Mouse (Mus musculus): Measurements from ENCODE around the gene Rbm48. TPM values are rescaled to one million over a fixed set of nuclear protein-coding genes. Genes with fewer than 3 reads are reported as not detected.

The Rbm48 gene
- polyA plus RNA-seq, 1 experiment, result 4.8 TPM

GRCm38 (mm10) chr5:3544480-3544769 lies 52.0 kb downstream of the Rbm48 start:
- WGBS, result 7% methylated on average over 7 of the region's 7 CpGs
- Histone ChIP-seq H3K27ac (ENCODE audit: control insufficient read depth, insufficient read depth, low read depth, low read length, poor library complexity) (no peak overlapping the region), H3K4me1 (ENCODE audit: control insufficient read depth, insufficient read depth, low read length) (peaks cover 1% of the 10 kb centered on the region), H3K4me3 (replicated peaks; ENCODE audit: control insufficient read depth, low read depth, low read length) (peak overlapping the region; percentile 68)
- TF ChIP-seq POLR2A (IDR thresholded peaks at IDR 0.05; ENCODE audit: borderline replicate concordance, control insufficient read depth, low read depth, low read length), result no peak

GRCm38 (mm10) chr5:3543629-3544479 lies 52.5 kb downstream of the Rbm48 start, which contains the start of gene Fam133b:
Gene Fam133b, plus strand, starts transcription at chr5:3543833.
- Histone ChIP-seq H3K27ac (ENCODE audit: control insufficient read depth, insufficient read depth, low read depth, low read length, poor library complexity) (peak within 1 kb of the TSS; percentile 94), H3K4me3 (replicated peaks; ENCODE audit: control insufficient read depth, low read depth, low read length) (peak within 1 kb of the TSS; percentile 68), H3K4me1 (ENCODE audit: control insufficient read depth, insufficient read depth, low read length) (peaks cover 1% of the 10 kb centered on the region)
- TF ChIP-seq POLR2A (IDR thresholded peaks at IDR 0.05; ENCODE audit: borderline replicate concordance, control insufficient read depth, low read depth, low read length), result peak; percentile 71; the same call in 1 of the 2 replicates
- peak; percentile 87 for TF ChIP-seq CTCF (IDR thresholded peaks at IDR 0.05; ENCODE audit: control insufficient read depth, insufficient read depth, low read length)
- under 1% methylated on average over 80 of the region's 80 CpGs for WGBS

- TF ChIP-seq CTCF (IDR thresholded peaks at IDR 0.05; ENCODE audit: control insufficient read depth, insufficient read depth, low read length), result no peak
- TF ChIP-seq POLR2A (IDR thresholded peaks at IDR 0.05; ENCODE audit: borderline replicate concordance, control insufficient read depth, low read depth, low read length), result no peak
- peaks cover 1% of the 10 kb centered on the region for H3K4me1 ChIP-seq (ENCODE audit: control insufficient read depth, insufficient read depth, low read length)
- no peak overlapping the region for H3K4me3 ChIP-seq (replicated peaks; ENCODE audit: control insufficient read depth, low read depth, low read length)
- no peak overlapping the region for H3K27ac ChIP-seq (ENCODE audit: control insufficient read depth, insufficient read depth, low read depth, low read length, poor library complexity)
- WGBS, result 86% methylated on average over 6 of the region's 6 CpGs
Measured at GRCm38 (mm10) chr5:3541871-3542270, 54.5 kb downstream of the Rbm48 start.

- 62% methylated on average over 11 of the region's 11 CpGs for WGBS
- Histone ChIP-seq H3K4me1 (ENCODE audit: control insufficient read depth, insufficient read depth, low read length) (peaks cover 1% of the 10 kb centered on the region), H3K27ac (ENCODE audit: control insufficient read depth, insufficient read depth, low read depth, low read length, poor library complexity) (no peak overlapping the region), H3K4me3 (replicated peaks; ENCODE audit: control insufficient read depth, low read depth, low read length) (no peak overlapping the region)
- TF ChIP-seq CTCF (IDR thresholded peaks at IDR 0.05; ENCODE audit: control insufficient read depth, insufficient read depth, low read length) (no peak), POLR2A (IDR thresholded peaks at IDR 0.05; ENCODE audit: borderline replicate concordance, control insufficient read depth, low read depth, low read length) (no peak)
Measured at GRCm38 (mm10) chr5:3538505-3539472, 57.6 kb downstream of the Rbm48 start.

GRCm38 (mm10) chr5:3536592-3537212 lies 59.7 kb downstream of the Rbm48 start:
- no peaks in the 10 kb centered on the region for H3K4me1 ChIP-seq (ENCODE audit: control insufficient read depth, insufficient read depth, low read length)
- 81% methylated on average over 3 of the region's 3 CpGs for WGBS
- TF ChIP-seq CTCF (IDR thresholded peaks at IDR 0.05; ENCODE audit: control insufficient read depth, insufficient read depth, low read length) (no peak), POLR2A (IDR thresholded peaks at IDR 0.05; ENCODE audit: borderline replicate concordance, control insufficient read depth, low read depth, low read length) (no peak)
- H3K4me3 ChIP-seq (replicated peaks; ENCODE audit: control insufficient read depth, low read depth, low read length), result no peak overlapping the region
- H3K27ac ChIP-seq (ENCODE audit: control insufficient read depth, insufficient read depth, low read depth, low read length, poor library complexity), result no peak overlapping the region

Other genes starting within 250 kb of the Rbm48 start
- gene Fam133b, start 52.8 kb downstream of the Rbm48 start, polyA plus RNA-seq (2011; ENCODE audit: insufficient read depth, insufficient read length, low replicate concordance, missing spikeins), result 34.4 and 35.2 TPM in 2 replicates
- 18.6 and 51.6 TPM in 2 replicates for gene 1700109H08Rik, start 25.0 kb downstream of the Rbm48 start, polyA plus RNA-seq (2011; ENCODE audit: insufficient read depth, insufficient read length, low replicate concordance, missing spikeins)
- gene Pex1, start 519 bp downstream of the Rbm48 start, polyA plus RNA-seq (2011; ENCODE audit: insufficient read depth, insufficient read length, low replicate concordance, missing spikeins), result 7.5 and 17.4 TPM in 2 replicates
- not detected in 2 replicates for gene Tmbim7, start 54.6 kb upstream of the Rbm48 start, polyA plus RNA-seq (2011; ENCODE audit: insufficient read depth, insufficient read length, low replicate concordance, missing spikeins)
- 46.5 and 62.7 TPM in 2 replicates for gene Gatad1, start 60.6 kb upstream of the Rbm48 start, polyA plus RNA-seq (2011; ENCODE audit: insufficient read depth, insufficient read length, low replicate concordance, missing spikeins)
- gene Ankib1, start 206.3 kb upstream of the Rbm48 start, polyA plus RNA-seq (2011; ENCODE audit: insufficient read depth, insufficient read length, low replicate concordance, missing spikeins), result 9.6 and 10.1 TPM in 2 replicates
- 21.5 and 32.2 TPM in 2 replicates for gene Krit1, start 206.6 kb upstream of the Rbm48 start, polyA plus RNA-seq (2011; ENCODE audit: insufficient read depth, insufficient read length, low replicate concordance, missing spikeins)
- gene Lrrd1, start 248.6 kb upstream of the Rbm48 start, polyA plus RNA-seq (2011; ENCODE audit: insufficient read depth, insufficient read length, low replicate concordance, missing spikeins), result not detected in 2 replicates